Mouse (Mus musculus) heart, postnatal 25 days (tissue): ENCODE data around the gene Ssrp1. TPM values are rescaled to one million over a fixed set of nuclear protein-coding genes. Genes with fewer than 3 reads are reported as not detected.

Experiments
- DNase-seq: peaks from one replicate; pipeline ENCODE4 v3.0.0; 2022; ENCODE audit warnings: low spot score
- intact Hi-C: fragments of 180-260 bp; cut with DNase I; formaldehyde crosslinking; loops from one replicate; pipeline ENCODE4 v1.15.1; 2025
- total RNA-seq, 2 experiments: library from RNA; stranded (reverse); gene quantifications; 2 replicates each; pipeline ENCODE4 v1.2.3; 2021

Ssrp1 gene
- total RNA-seq, 2 experiments from 2014 or later: 35.5 to 40.8 TPM

GRCm38 (mm10) chr2:85033121-85033520, 3.9 kb upstream of the Ssrp1 start:
- intact Hi-C loops: no loop called here

GRCm38 (mm10) chr2:85034169-85034568, 2.9 kb upstream of the Ssrp1 start:
- intact Hi-C loops: no loop called here
- no peak for DNase-seq

More at GRCm38 (mm10) chr2:85033121-85033520, 3.9 kb upstream of the Ssrp1 start:
- no peak for DNase-seq

- DNase-seq: no peak
- intact Hi-C loops: no loop called here
Measured at GRCm38 (mm10) chr2:85036507-85037046, 457 bp upstream of the Ssrp1 start.

- DNase-seq: no peak
Measured at GRCm38 (mm10) chr2:85038336-85038735, 1.3 kb downstream of the Ssrp1 start.

GRCm38 (mm10) chr2:85043623-85044022, 6.6 kb downstream of the Ssrp1 start:
- intact Hi-C loops: no loop called here
- DNase-seq: no peak

More at GRCm38 (mm10) chr2:85038336-85038735, 1.3 kb downstream of the Ssrp1 start:
- intact Hi-C loops: no loop called here

GRCm38 (mm10) chr2:85046222-85046621, 9.2 kb downstream of the Ssrp1 start:
- intact Hi-C loops: no loop called here
- DNase-seq: no peak

GRCm38 (mm10) chr2:85047081-85047480, 10.0 kb downstream of the Ssrp1 start:
- intact Hi-C loops: no loop called here
- no peak for DNase-seq

GRCm38 (mm10) chr2:85047596-85048167, 10.6 kb downstream of the Ssrp1 start, which contains the start of gene Tnks1bp1:
TSS of gene Tnks1bp1 (plus strand) at chr2:85048022.
- peak; percentile 97 for DNase-seq
- intact Hi-C loops: no loop called here

- intact Hi-C loops: no loop called here
Measured at GRCm38 (mm10) chr2:85048168-85048751, 11.2 kb downstream of the Ssrp1 start.

GRCm38 (mm10) chr2:85049277-85049676, 12.2 kb downstream of the Ssrp1 start:
- intact Hi-C loops: no loop called here

More at GRCm38 (mm10) chr2:85048168-85048751, 11.2 kb downstream of the Ssrp1 start:
- peak; percentile 72 for DNase-seq

GRCm38 (mm10) chr2:85050001-85050634, 13.1 kb downstream of the Ssrp1 start:
- intact Hi-C loops: no loop called here
- peak; percentile 78 for DNase-seq

More at GRCm38 (mm10) chr2:85049277-85049676, 12.2 kb downstream of the Ssrp1 start:
- no peak for DNase-seq

- intact Hi-C loops: no loop called here
- DNase-seq: peak; percentile 44
Measured at GRCm38 (mm10) chr2:85050746-85051145, 13.7 kb downstream of the Ssrp1 start.

GRCm38 (mm10) chr2:85053192-85053816, 16.3 kb downstream of the Ssrp1 start:
- intact Hi-C loops: no loop called here
- DNase-seq: no peak

- DNase-seq: no peak
- intact Hi-C loops: no loop called here
Measured at GRCm38 (mm10) chr2:85056711-85057110, 19.7 kb downstream of the Ssrp1 start.

- intact Hi-C loops: no loop called here
- no peak for DNase-seq
Measured at GRCm38 (mm10) chr2:85059677-85060076, 22.6 kb downstream of the Ssrp1 start.

- intact Hi-C loops: no loop called here
- peak; percentile 70 for DNase-seq
Measured at GRCm38 (mm10) chr2:85060591-85061060, 23.6 kb downstream of the Ssrp1 start.

- DNase-seq: no peak
- intact Hi-C loops: no loop called here
Measured at GRCm38 (mm10) chr2:85061107-85061541, 24.1 kb downstream of the Ssrp1 start.

GRCm38 (mm10) chr2:85065141-85065875, 28.3 kb downstream of the Ssrp1 start:
- intact Hi-C loops: no loop called here
- DNase-seq: peak; percentile 40

GRCm38 (mm10) chr2:85066937-85067336, 29.9 kb downstream of the Ssrp1 start:
- intact Hi-C loops: no loop called here
- DNase-seq: no peak
